Mouse (Mus musculus) kidney, adult 2 months (tissue): ENCODE results near the gene Vrk1. TPM values are rescaled to one million over a fixed set of nuclear protein-coding genes. Genes with fewer than 3 reads are reported as not detected.

Experiments used
- DNase-seq: peaks from one replicate; pipeline ENCODE4 v3.0.0; 2021
- H3K27ac ChIP-seq: fragments of 200-500 bp; 2 replicates; pipeline ENCODE4 v1.5.1; 2012; ENCODE audit warnings: low read depth, low read length, control low read depth, inconsistent platforms; ENCODE audit not compliant: insufficient read depth
- H3K27me3 ChIP-seq: fragments of 200-500 bp; replicated peaks from 2 replicates; pipeline ENCODE4 v1.6.1; 2012; ENCODE audit warnings: mild to moderate bottlenecking, moderate library complexity, low read length, inconsistent platforms; ENCODE audit not compliant: control insufficient read depth, insufficient read depth
- H3K36me3 ChIP-seq: fragments of 200-500 bp; 2 replicates; pipeline ENCODE4 v1.6.1; 2012; ENCODE audit warnings: mild to moderate bottlenecking, moderate library complexity, low read length, inconsistent platforms; ENCODE audit not compliant: control insufficient read depth, insufficient read depth
- H3K4me1 ChIP-seq: fragments of 200-500 bp; 2 replicates; pipeline ENCODE4 v1.6.1; 2011; ENCODE audit warnings: low read length; ENCODE audit not compliant: control insufficient read depth, insufficient read depth
- H3K4me3 ChIP-seq: fragments of 200-500 bp; 2 replicates; pipeline ENCODE4 v1.5.1; 2011; ENCODE audit warnings: mild to moderate bottlenecking, low read depth, low read length, control low read depth; ENCODE audit not compliant: insufficient read depth
- CTCF ChIP-seq: fragments of 200-500 bp; conservative IDR thresholded peaks from 2 replicates; pipeline ENCODE4 v1.5.1; 2011; ENCODE audit warnings: low read depth, mild to moderate bottlenecking, control low read depth, low read length, moderate library complexity, mixed read lengths; ENCODE audit not compliant: insufficient read depth, insufficient read length
- POLR2A ChIP-seq: fragments of 200-500 bp; IDR thresholded peaks from one replicate; pipeline ENCODE4 v1.6.1; 2011; ENCODE audit warnings: low read depth, low read length, control low read depth
- WGBS: fragments of 180-500 bp; shearing (Covaris S2); methylation state at CpG from one replicate; pipeline ENCODE4 v1.1.7; 2018; 5-methylcytosine and 5-hydroxymethylcytosine counted together
- polyA plus RNA-seq: library from polyadenylated mRNA; depleted of rRNA; stranded (reverse); fragments of >200 nt; gene quantifications from 2 replicates; pipeline ENCODE4 v1.2.3, GENCODE M21; 2012

Gene Vrk1
- polyA plus RNA-seq, 1 experiment: 4.6 TPM

DNA sequence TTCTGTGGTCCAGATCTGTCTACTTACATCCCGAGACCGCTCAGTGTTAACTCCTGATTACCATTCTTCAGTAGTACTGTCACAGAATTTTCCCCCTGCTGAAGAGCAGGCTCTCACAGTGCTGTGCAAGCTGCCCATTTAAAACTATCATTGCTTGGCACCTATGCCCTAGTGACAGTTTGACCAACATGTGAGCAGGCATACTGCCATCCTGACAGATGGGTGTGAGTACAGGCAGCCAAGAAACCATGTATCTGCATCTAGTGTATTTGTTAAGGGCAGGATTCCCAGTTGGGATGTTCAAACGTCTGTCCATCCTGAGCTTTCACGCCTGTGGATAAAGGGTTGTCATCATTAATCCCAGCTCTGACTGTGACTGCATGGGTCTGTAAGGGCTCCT lies 10.0 kb downstream of the Vrk1 start:
- H3K27ac ChIP-seq: no peak overlapping the region
- no peak for DNase-seq
- WGBS: 85% methylated on average over 4 of the region's 4 CpGs
- no peak overlapping the region for H3K4me3 ChIP-seq
- H3K36me3 ChIP-seq: no peaks in the 10 kb centered on the region
- no peak for TF ChIP-seq POLR2A
- no peaks in the 10 kb centered on the region for H3K27me3 ChIP-seq
- no peaks in the 10 kb centered on the region for H3K4me1 ChIP-seq

DNA sequence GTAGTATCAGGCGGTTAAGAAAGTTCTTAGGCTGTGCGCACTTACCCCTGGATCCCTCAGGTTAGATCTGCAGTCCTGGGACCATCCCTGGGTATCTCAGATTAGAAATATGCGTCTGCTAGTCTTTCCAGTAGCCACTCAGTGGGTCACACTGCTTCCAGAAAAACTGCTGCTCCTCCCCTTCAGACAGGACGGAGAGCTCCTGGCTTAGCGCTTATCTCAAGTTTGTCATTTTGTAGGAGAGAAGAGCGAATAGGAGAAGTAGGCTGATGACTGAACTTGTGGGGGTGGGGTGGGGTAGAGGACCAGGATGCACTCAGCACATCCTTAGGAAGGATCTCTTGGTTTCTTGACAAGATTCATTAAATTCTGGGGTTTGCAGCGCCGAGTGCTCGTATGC lies 13.6 kb downstream of the Vrk1 start:
- TF ChIP-seq POLR2A (no peak), CTCF (no peak)
- 93% methylated on average over 9 of the region's 9 CpGs for WGBS
- no peak overlapping the region for H3K27ac ChIP-seq
- no peak overlapping the region for H3K4me3 ChIP-seq
- no peak for DNase-seq
- H3K27me3 ChIP-seq: no peaks in the 10 kb centered on the region
- H3K36me3 ChIP-seq: no peaks in the 10 kb centered on the region; the same call in 1 of the 2 replicates
- H3K4me1 ChIP-seq: no peaks in the 10 kb centered on the region

DNA sequence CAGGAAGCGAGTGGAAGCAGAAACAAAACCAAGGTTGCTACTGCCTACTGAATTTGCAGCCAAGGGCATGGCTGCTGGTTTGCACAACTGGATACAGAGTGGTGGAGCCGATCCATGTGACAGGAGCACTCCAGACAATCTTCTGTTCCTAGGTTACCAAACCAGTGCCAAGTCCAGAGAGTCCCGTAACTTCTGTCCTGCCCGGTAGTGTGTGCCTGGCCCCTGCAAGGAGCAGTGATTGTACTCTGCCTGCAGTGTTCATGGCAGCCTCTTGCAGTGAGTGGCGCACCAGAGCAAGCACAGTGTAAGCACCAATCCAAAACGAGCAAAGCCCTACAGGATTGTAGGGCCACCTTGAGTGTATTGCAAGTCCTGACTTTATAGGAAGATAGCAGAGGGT lies 15.4 kb downstream of the Vrk1 start:
- Histone ChIP-seq H3K4me1 (no peaks in the 10 kb centered on the region), H3K27ac (no peak overlapping the region), H3K27me3 (no peaks in the 10 kb centered on the region), H3K4me3 (no peak overlapping the region), H3K36me3 (no peaks in the 10 kb centered on the region; the same call in 1 of the 2 replicates)
- TF ChIP-seq CTCF: no peak
- no peak for TF ChIP-seq POLR2A
- DNase-seq: no peak
- 85% methylated on average over 6 of the region's 6 CpGs for WGBS

DNA sequence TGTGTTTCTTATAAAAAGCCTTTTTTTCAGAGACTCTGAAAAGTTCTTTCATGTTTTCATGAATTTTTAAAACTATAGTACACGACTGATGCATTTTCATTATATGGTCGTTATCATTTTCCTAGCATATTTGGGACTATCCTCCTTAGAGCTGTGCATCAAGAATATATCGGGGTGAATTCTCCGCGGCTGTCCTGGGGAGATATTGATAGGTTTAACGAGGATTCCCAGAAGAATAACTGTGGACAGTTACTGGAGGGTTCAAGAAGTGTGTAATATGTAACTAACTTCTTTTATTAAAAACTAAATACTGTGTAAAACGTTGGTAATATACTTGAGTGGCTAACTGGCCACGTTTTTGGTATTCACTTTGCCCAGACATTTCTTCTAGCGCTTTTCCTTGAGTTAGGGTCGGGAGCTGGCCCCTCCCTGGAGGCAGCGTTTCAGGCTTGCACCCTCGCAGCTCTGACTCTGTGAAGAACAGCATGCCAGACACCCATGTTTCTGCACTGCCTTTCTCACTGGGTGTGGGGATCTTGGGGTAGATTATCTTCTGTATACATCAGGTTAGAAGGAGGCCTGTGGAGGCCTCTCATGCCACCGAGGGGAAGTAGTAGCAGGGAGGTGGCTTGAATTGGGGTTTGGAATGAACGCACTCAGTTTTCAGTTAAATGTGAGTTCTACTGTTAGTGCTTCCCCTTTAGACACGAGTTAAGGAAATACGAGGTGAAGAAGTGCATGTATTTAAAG lies 16.5 kb downstream of the Vrk1 start:
- no peak for DNase-seq
- Histone ChIP-seq H3K27me3 (no peaks in the 10 kb centered on the region), H3K36me3 (no peaks in the 10 kb centered on the region; the same call in 1 of the 2 replicates), H3K4me3 (no peak overlapping the region), H3K4me1 (no peaks in the 10 kb centered on the region), H3K27ac (no peak overlapping the region)
- 84% methylated on average over 16 of the region's 16 CpGs for WGBS
- TF ChIP-seq CTCF (no peak), POLR2A (no peak)

DNA sequence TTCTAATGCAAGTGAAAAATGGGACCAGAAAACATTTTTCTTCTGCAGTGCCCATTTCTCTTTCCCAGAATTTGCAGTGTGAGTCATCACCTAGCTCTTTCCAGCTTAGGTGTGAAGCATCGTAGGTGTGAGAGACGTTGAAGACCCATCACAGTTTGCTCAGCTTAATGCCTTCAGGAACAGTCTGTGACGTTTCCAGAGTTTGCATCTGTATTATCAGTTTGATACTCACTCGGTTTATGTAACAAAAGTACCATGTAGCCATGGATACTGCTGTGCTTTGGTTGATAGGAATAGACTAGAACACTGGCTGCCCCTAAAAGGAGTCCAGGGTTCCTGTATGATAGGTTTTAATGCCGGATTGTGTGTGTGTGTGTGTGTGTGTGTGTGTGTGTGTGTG lies 17.3 kb downstream of the Vrk1 start:
- Histone ChIP-seq H3K27me3 (no peaks in the 10 kb centered on the region), H3K4me3 (no peak overlapping the region), H3K36me3 (no peaks in the 10 kb centered on the region; the same call in 1 of the 2 replicates), H3K4me1 (no peaks in the 10 kb centered on the region), H3K27ac (no peak overlapping the region)
- 87% methylated on average over 5 of the region's 5 CpGs for WGBS
- TF ChIP-seq POLR2A: no peak
- no peak for TF ChIP-seq CTCF
- DNase-seq: no peak

DNA sequence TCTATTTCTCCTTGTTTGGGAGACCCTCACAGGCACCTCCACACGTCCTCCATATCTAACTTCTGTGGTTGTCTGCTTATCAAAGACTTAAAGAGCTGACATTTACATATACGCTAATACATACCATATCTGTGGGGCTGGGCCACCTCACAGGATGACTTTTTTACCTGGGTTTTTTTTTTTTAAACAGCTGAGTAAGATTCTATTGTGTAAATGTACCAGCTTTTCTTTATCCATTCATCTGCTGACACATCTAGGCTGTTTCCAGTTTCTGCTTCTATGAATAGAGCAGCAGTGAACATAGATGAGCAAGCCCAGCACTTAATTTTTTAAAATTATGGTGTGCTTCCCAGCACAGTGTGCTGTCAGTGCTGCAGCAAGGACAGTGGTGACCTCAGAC lies 19.6 kb downstream of the Vrk1 start:
- Histone ChIP-seq H3K27ac (no peak overlapping the region), H3K4me3 (no peak overlapping the region), H3K36me3 (no peaks in the 10 kb centered on the region; the same call in 1 of the 2 replicates), H3K4me1 (no peaks in the 10 kb centered on the region), H3K27me3 (no peaks in the 10 kb centered on the region)
- 95% methylated on average over 2 of the region's 2 CpGs for WGBS
- TF ChIP-seq POLR2A (no peak), CTCF (no peak)
- no peak for DNase-seq

DNA sequence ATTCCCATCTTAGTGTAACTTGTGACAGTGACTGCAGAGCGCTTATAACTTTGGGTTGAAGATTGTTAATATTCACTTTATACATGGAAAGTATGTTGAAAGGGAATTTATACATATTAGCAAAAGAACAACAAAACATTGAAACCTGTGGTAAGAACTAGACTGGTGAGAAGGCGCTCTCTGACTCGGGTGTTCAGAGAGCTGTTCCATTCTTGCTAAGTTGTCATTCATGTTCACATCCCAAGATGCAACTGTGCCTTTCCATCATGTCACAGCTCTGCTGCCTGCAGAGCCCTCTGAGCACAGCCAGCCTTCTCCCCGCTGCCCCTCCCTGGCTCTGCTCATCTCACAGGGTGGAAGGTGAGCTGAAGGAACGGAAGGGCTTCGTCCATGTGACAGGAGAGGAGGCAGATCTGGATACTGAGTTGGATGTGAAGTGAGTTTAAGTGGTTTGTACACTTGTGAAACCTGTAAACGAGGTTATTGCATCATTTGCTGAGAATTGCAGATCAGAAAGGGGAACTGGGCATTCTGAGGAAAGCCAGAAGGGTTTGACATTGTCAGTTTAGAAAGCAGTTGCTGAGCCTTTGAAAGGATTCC lies 20.2 kb downstream of the Vrk1 start:
- no peak overlapping the region for H3K27ac ChIP-seq
- no peak for DNase-seq
- H3K4me1 ChIP-seq: no peaks in the 10 kb centered on the region
- TF ChIP-seq POLR2A: no peak
- no peak for TF ChIP-seq CTCF
- no peak overlapping the region for H3K4me3 ChIP-seq
- 81% methylated on average over 7 of the region's 7 CpGs for WGBS
- H3K36me3 ChIP-seq: no peaks in the 10 kb centered on the region; the same call in 1 of the 2 replicates
- H3K27me3 ChIP-seq: no peaks in the 10 kb centered on the region
